Mouse (Mus musculus): ENCODE results near the gene Kcnh7.

The Kcnh7 gene

GRCm38 (mm10) chr2:63183563-63184545, at the start of gene Kcnh7:
TSS of gene Kcnh7 (minus strand) at chr2:63184287.
- DNase-seq (ENCODE audit: extremely low read depth, low read depth, low spot score), result no peak

- DNase-seq (ENCODE audit: extremely low read depth, low read depth, low spot score), result no peak
Measured at GRCm38 (mm10) chr2:63207435-63207834, 23.3 kb upstream of the Kcnh7 start.

- DNase-seq (ENCODE audit: extremely low read depth, low read depth, low spot score), result no peak
Measured at GRCm38 (mm10) chr2:63186014-63186413, 1.9 kb upstream of the Kcnh7 start.

- no peak for DNase-seq (ENCODE audit: extremely low read depth, low read depth, low spot score)
Measured at GRCm38 (mm10) chr2:63184551-63185430, 704 bp upstream of the Kcnh7 start.

- DNase-seq (ENCODE audit: extremely low read depth, low read depth, low spot score), result no peak
Measured at GRCm38 (mm10) chr2:63153701-63154100, 30.4 kb downstream of the Kcnh7 start.

GRCm38 (mm10) chr2:63127762-63128516, 56.1 kb downstream of the Kcnh7 start:
- DNase-seq (ENCODE audit: extremely low read depth, low read depth, low spot score), result no peak

GRCm38 (mm10) chr2:63120316-63120715, 63.8 kb downstream of the Kcnh7 start:
- no peak for DNase-seq (ENCODE audit: extremely low read depth, low read depth, low spot score)

- no peak for DNase-seq (ENCODE audit: extremely low read depth, low read depth, low spot score)
Measured at GRCm38 (mm10) chr2:63117209-63118193, 66.6 kb downstream of the Kcnh7 start.

- no peak for DNase-seq (ENCODE audit: extremely low read depth, low read depth, low spot score)
Measured at GRCm38 (mm10) chr2:63105971-63106370, 78.1 kb downstream of the Kcnh7 start.

- no peak for DNase-seq (ENCODE audit: extremely low read depth, low read depth, low spot score)
Measured at GRCm38 (mm10) chr2:63099676-63100075, 84.4 kb downstream of the Kcnh7 start.

- no peak for DNase-seq (ENCODE audit: extremely low read depth, low read depth, low spot score)
Measured at GRCm38 (mm10) chr2:63091775-63092174, 92.3 kb downstream of the Kcnh7 start.

GRCm38 (mm10) chr2:63090447-63090846, 93.6 kb downstream of the Kcnh7 start:
- DNase-seq (ENCODE audit: extremely low read depth, low read depth, low spot score), result no peak

- DNase-seq (ENCODE audit: extremely low read depth, low read depth, low spot score), result no peak
Measured at GRCm38 (mm10) chr2:63058386-63058785, 125.7 kb downstream of the Kcnh7 start.

- no peak for DNase-seq (ENCODE audit: extremely low read depth, low read depth, low spot score)
Measured at GRCm38 (mm10) chr2:63049884-63050283, 134.2 kb downstream of the Kcnh7 start.

- DNase-seq (ENCODE audit: extremely low read depth, low read depth, low spot score), result no peak
Measured at GRCm38 (mm10) chr2:63039718-63040117, 144.4 kb downstream of the Kcnh7 start.

GRCm38 (mm10) chr2:63014909-63015308, 169.2 kb downstream of the Kcnh7 start:
- no peak for DNase-seq (ENCODE audit: extremely low read depth, low read depth, low spot score)

GRCm38 (mm10) chr2:63009141-63009540, 174.9 kb downstream of the Kcnh7 start:
- DNase-seq (ENCODE audit: extremely low read depth, low read depth, low spot score), result no peak

- no peak for DNase-seq (ENCODE audit: extremely low read depth, low read depth, low spot score)
Measured at GRCm38 (mm10) chr2:63002784-63003183, 181.3 kb downstream of the Kcnh7 start.

- DNase-seq (ENCODE audit: extremely low read depth, low read depth, low spot score), result no peak
Measured at GRCm38 (mm10) chr2:62997692-62998091, 186.4 kb downstream of the Kcnh7 start.

- DNase-seq (ENCODE audit: extremely low read depth, low read depth, low spot score), result no peak
Measured at GRCm38 (mm10) chr2:62988616-62989015, 195.5 kb downstream of the Kcnh7 start.

Measured in fat pad, adult 2 months (tissue).